Mouse (Mus musculus) cerebellum, adult 2 months (tissue): ENCODE measurements around the gene D6Wsu163e. TPM values are rescaled to one million over a fixed set of nuclear protein-coding genes. Genes with fewer than 3 reads are reported as not detected.

Source experiments
- DNase-seq, 2 experiments: peaks; one replicate each; pipeline ENCODE4 v3.0.0; 2021
- H3K27ac ChIP-seq: fragments of 200-500 bp; 2 replicates; pipeline ENCODE4 v1.5.1; 2012; ENCODE audit warnings: low read length, control low read depth, inconsistent platforms; ENCODE audit not compliant: insufficient read depth
- H3K27me3 ChIP-seq: fragments of 200-500 bp; 2 replicates; pipeline ENCODE4 v1.6.1; 2012; ENCODE audit warnings: inconsistent platforms, mild to moderate bottlenecking, low read length, moderate library complexity; ENCODE audit not compliant: control insufficient read depth, insufficient read depth
- H3K4me1 ChIP-seq: fragments of 200-500 bp; 2 replicates; pipeline ENCODE4 v1.6.1; 2011; ENCODE audit warnings: low read length; ENCODE audit not compliant: control insufficient read depth, insufficient read depth
- H3K4me3 ChIP-seq: fragments of 200-500 bp; replicated peaks from 2 replicates; pipeline ENCODE3; 2011; ENCODE audit warnings: mild to moderate bottlenecking, low read depth, low read length, control low read depth; ENCODE audit not compliant: insufficient read depth
- CTCF ChIP-seq: fragments of 200-500 bp; IDR thresholded peaks from 2 replicates; pipeline ENCODE4 v1.5.1; 2011; ENCODE audit warnings: low read depth, mild to moderate bottlenecking, control low read depth, low read length, moderate library complexity, borderline replicate concordance; ENCODE audit not compliant: insufficient read depth
- POLR2A ChIP-seq: fragments of 200-500 bp; IDR thresholded peaks from 2 replicates; pipeline ENCODE4 v1.6.1; 2011; ENCODE audit warnings: low read length, control low read depth, borderline replicate concordance; ENCODE audit not compliant: insufficient read depth
- WGBS: fragments of 180-500 bp; shearing (Covaris S2); methylation state at CpG from one replicate; pipeline ENCODE4 v1.1.7; 2018; 5-methylcytosine and 5-hydroxymethylcytosine counted together
- polyA plus RNA-seq: library from polyadenylated mRNA; depleted of rRNA; stranded (reverse); fragments of >200 nt; gene quantifications from 2 replicates; pipeline ENCODE4 v1.2.3, GENCODE M21; 2012; rRNA removed

The D6Wsu163e gene
- polyA plus RNA-seq, 1 experiment = 24.3 TPM

DNA sequence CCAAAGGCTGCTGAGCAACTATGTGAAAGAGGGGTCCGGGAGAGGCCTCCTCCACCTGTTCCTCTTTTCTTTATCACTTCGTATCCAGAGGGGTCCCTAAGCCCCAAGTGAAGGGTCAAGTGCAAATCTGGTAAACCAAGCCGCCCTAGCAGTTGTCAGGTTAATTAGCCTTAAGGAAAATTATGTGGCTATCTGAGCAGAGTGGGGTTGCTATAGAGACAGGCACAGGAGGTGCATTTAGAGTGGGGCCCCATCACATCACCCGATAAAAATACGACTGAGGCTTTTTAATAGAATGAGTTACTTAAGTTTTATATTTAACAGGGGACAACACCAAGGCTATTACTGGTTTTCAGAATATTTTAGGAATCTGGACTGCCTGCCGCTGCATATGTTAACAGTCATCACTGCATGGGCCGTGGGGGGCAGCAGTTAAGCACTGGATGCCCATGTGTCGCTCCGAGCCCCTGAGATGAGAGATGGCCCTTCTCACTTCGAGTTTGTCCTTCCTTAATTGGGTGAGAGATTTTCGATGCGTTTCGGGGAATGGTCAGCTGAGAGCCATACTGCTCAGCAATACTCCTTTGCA lies 72.3 kb downstream of the D6Wsu163e start:
- no peak for DNase-seq
- no peak overlapping the region for H3K27ac ChIP-seq
- H3K4me3 ChIP-seq = no peak overlapping the region
- no peaks in the 10 kb centered on the region for H3K4me1 ChIP-seq
- TF ChIP-seq CTCF = no peak
- H3K27me3 ChIP-seq = no peaks in the 10 kb centered on the region
- WGBS = 67% methylated on average over 13 of the region's 13 CpGs

DNA sequence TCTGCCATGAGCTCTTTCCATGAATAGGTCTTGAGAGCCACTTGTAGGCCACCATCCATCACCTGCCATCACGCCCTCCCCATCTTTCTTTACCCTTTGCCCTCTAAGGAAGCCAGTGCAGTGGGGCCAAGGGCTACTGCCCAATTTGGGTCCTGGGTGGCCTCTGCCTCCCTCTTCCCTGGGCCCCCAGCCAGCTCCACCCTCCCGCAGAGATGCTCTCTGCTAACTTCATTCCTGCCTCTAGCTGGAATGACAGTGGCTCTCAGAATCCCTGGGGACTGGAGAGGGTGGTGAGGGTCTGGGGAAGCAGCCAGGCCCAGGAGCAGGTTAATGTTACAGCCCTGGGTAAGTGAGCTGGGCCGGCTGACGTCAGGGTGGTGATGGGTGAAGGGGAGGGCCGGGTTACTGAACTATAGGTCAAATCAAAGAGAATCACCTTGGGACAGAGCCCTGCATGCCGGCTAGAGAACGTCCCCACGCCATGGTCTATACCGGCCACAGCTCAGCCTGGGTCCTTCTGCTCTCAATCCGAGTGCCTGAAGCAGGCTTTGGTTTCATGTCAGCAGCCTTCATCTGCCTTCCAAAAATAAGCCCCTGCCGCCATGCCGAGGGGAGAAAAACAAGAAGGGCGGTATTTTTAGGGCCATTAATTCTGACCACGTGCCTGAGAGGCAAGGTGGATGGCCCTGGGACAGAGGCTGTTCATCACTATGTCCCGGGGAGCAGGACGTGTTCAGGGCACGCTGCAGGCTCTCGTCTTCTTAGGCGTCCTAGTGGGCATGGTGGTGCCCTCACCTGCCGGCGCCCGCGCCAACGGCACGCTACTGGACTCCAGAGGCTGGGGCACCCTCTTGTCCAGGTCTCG lies 75.4 kb downstream of the D6Wsu163e start, which contains the start of gene Fgf6:
TSS of gene Fgf6 (plus strand) at position 681 of the 865 bp plus-strand sequence.
- 81% methylated on average over 26 of the region's 26 CpGs for WGBS
- TF ChIP-seq POLR2A (no peak), CTCF (no peak)
- H3K4me1 ChIP-seq = no peaks in the 10 kb centered on the region
- DNase-seq = no peak
- no peaks in the 10 kb centered on the region for H3K27me3 ChIP-seq
- no peak within 1 kb of the TSS for H3K4me3 ChIP-seq
- no peak within 1 kb of the TSS for H3K27ac ChIP-seq

DNA sequence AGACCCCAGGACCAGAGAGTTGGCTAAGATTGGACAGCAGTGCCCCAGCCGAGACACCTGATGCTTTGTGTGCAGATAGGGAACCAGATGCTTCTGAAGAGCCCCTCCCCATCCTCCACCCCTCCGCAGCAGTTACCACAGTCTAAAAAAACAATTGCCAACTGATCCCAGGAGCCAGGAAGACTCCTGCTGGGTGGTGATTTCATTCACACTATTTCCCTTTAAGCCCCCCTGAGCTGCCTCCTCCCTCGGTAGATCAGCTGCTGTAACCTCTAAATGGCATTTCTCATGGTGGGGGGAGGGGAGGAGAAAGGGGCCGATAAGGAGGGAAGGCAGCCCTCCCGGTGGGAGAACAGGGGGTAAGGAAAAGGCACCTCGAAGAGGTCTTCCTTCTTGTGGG lies 79.5 kb downstream of the D6Wsu163e start:
- Histone ChIP-seq H3K4me3 (no peak overlapping the region), H3K27me3 (no peaks in the 10 kb centered on the region)
- DNase-seq = no peak

DNA sequence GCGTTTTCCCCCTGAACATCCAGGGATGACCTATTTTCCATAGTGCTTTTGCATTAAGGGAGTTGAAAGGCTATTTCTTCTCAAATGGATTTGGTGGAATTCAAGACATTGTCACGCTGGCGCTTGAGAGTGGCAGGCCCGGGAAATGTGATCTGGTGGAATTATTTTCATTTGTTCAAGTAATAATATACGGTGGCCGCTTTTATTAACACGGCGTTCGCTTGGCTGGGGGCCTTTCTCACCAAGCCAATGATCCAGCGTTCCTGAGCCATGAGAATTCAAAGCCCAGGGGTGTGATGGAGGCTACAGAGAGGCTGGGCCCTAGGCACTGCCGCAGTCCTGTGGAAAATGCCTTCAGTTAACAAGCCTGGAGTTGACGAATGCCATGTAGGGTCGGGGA lies 80.7 kb downstream of the D6Wsu163e start:
- no peak for TF ChIP-seq POLR2A
- no peak for TF ChIP-seq CTCF
- H3K4me3 ChIP-seq = no peak overlapping the region
- WGBS = 18% methylated on average over 13 of the region's 13 CpGs
- H3K27me3 ChIP-seq = no peaks in the 10 kb centered on the region
- no peak overlapping the region for H3K27ac ChIP-seq
- H3K4me1 ChIP-seq = no peaks in the 10 kb centered on the region
- no peak for DNase-seq

More for the DNA sequence above, 79.5 kb downstream of the D6Wsu163e start:
- WGBS = 3% methylated on average over 6 of the region's 6 CpGs
- Histone ChIP-seq H3K4me1 (no peaks in the 10 kb centered on the region), H3K27ac (no peak overlapping the region)
- no peak for TF ChIP-seq POLR2A

DNA sequence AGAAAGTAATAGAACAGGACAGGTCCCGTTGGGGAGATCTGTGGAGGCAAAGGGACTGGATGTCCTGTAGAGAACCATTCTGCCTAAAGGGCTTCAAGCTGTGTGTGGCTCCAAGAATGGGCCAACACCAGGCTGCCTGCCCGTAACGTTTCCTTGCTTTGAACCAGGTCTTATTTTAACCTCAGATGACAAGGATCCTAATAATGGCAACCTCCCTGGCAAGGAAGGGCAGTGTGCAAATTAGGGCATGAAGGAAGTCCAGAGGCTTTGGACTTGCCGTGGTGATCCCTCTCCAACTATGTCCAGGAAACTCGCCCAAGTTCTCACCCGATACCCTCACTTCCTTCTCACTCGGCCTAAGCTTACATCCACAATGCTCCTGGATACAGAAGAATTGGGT lies 85.1 kb downstream of the D6Wsu163e start:
- TF ChIP-seq POLR2A (no peak), CTCF (no peak)
- Histone ChIP-seq H3K27ac (no peak overlapping the region), H3K27me3 (no peaks in the 10 kb centered on the region), H3K4me3 (no peak overlapping the region), H3K4me1 (no peaks in the 10 kb centered on the region)
- WGBS = 37% methylated on average over 7 of the region's 7 CpGs
- no peak for DNase-seq

Other genes with a start within 250 kb of the D6Wsu163e start
- gene Kcna6, start 199.3 kb upstream of the D6Wsu163e start, polyA plus RNA-seq = 44.2 and 47.3 TPM in 2 replicates
- 187 and 190 TPM in 2 replicates for gene Ndufa9, start 90.8 kb upstream of the D6Wsu163e start, polyA plus RNA-seq
- 0.05 and 0.10 TPM in 2 replicates for gene Akap3, start 86.9 kb upstream of the D6Wsu163e start, polyA plus RNA-seq
- 0.10 and 0.23 TPM in 2 replicates for gene Dyrk4, start 18.1 kb upstream of the D6Wsu163e start, polyA plus RNA-seq
- 5.5 and 6.6 TPM in 2 replicates for gene Rad51ap1, start 375 bp upstream of the D6Wsu163e start, polyA plus RNA-seq
- not detected in 2 replicates for gene Fgf6, start 75.6 kb downstream of the D6Wsu163e start, polyA plus RNA-seq
- 1.1 and 1.2 TPM in 2 replicates for gene Fgf23, start 132.9 kb downstream of the D6Wsu163e start, polyA plus RNA-seq
- 19.5 and 19.6 TPM in 2 replicates for gene Tigar, start 169.6 kb downstream of the D6Wsu163e start, polyA plus RNA-seq
- gene Ccnd2, start 212.2 kb downstream of the D6Wsu163e start, polyA plus RNA-seq = 4.1 and 5.4 TPM in 2 replicates